Mouse (Mus musculus): ENCODE data around the gene Akap1. TPM values are rescaled to one million over a fixed set of nuclear protein-coding genes. Genes with fewer than 3 reads are reported as not detected.

The Akap1 gene
- polyA plus RNA-seq, 1 experiment from 2014 or later, result 19.1 TPM

GRCm38 (mm10) chr11:88849284-88849683, 15.1 kb downstream of the Akap1 start:
- no peak for DNase-seq (ENCODE audit: low spot score)
- H3K27ac ChIP-seq (replicated peaks), result peak overlapping the region; percentile 81
- H3K4me3 ChIP-seq, result no peak overlapping the region
- H3K9me3 ChIP-seq (replicated peaks), result no peaks in the 10 kb centered on the region
- no peaks in the 10 kb centered on the region for H3K27me3 ChIP-seq (ENCODE audit: low read depth, poor library complexity, severe bottlenecking)
- peaks cover 22% of the 10 kb centered on the region for H3K4me1 ChIP-seq
- H3K36me3 ChIP-seq, result peaks cover 17% of the 10 kb centered on the region
- 92% methylated on average over 8 of the region's 8 CpGs for WGBS

- H3K9me3 ChIP-seq (replicated peaks), result no peaks in the 10 kb centered on the region
- H3K36me3 ChIP-seq, result peaks cover 23% of the 10 kb centered on the region
- no peak overlapping the region for H3K4me3 ChIP-seq
- H3K4me1 ChIP-seq, result peaks cover 22% of the 10 kb centered on the region
- peak overlapping the region; percentile 81 for H3K27ac ChIP-seq (replicated peaks)
- H3K27me3 ChIP-seq (ENCODE audit: low read depth, poor library complexity, severe bottlenecking), result no peaks in the 10 kb centered on the region
- peak; percentile 85 for DNase-seq (ENCODE audit: low spot score)
- WGBS, result 26% methylated on average over 5 of the region's 5 CpGs
These were observed 15.8 kb downstream of the Akap1 start for GRCm38 (mm10) chr11:88848590-88848989.

GRCm38 (mm10) chr11:88847281-88848006, 16.9 kb downstream of the Akap1 start:
- Histone ChIP-seq H3K9me3 (replicated peaks) (no peaks in the 10 kb centered on the region), H3K4me3 (no peak overlapping the region), H3K27me3 (ENCODE audit: low read depth, poor library complexity, severe bottlenecking) (no peaks in the 10 kb centered on the region), H3K4me1 (peaks cover 22% of the 10 kb centered on the region), H3K36me3 (peaks cover 32% of the 10 kb centered on the region), H3K27ac (replicated peaks) (peak overlapping the region; percentile 81; the same call in 1 of the 2 replicates)
- WGBS, result 92% methylated on average over 8 of the region's 8 CpGs
- no peak for DNase-seq (ENCODE audit: low spot score)

DNA sequence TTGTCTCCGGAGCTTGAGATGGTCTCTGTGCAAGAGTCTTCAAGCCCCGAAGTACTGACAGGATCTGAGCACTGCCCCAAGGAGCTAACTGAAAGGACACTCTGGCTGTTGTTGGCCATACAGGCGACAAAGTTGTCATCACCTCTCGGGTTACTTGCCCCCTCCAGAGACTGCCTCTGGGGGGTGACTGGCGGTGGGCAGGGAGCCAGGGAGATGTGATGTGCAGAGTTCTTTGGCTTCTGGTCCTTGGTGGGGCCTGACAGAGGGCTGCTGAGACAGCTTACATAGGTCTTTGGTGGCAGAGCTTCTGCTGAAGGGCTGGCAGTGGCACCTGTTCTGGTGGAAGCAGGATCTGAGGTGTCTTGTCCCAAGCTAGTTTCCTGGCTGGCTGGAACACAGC, 20.0 kb downstream of the Akap1 start:
- WGBS, result 94% methylated on average over 5 of the region's 5 CpGs
- DNase-seq (ENCODE audit: low spot score), result no peak

DNA sequence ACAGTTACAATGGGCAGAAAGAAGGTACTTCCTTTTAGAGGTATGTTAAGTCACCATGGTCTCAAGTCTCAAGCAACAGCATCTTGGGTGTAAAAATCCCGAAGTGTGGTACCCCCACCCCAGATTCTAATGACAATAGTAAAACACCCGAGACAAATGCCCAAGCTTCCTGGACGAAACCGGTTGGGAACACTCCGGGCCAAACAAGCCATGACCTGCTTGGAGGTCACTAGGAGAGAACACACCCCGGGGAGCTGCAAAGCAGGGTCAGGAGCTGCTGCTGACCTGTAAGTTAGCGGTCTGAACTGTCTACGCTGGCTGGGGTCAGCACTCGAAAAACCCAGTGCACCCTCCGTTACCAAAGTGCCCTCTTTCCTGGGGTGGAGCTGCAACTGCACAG, 21.1 kb downstream of the Akap1 start:
- DNase-seq (ENCODE audit: low spot score), result no peak
- Histone ChIP-seq H3K4me3 (no peak overlapping the region), H3K36me3 (peaks cover 59% of the 10 kb centered on the region)

More for the DNA sequence above, 20.0 kb downstream of the Akap1 start:
- H3K36me3 ChIP-seq, result peaks cover 48% of the 10 kb centered on the region
- peaks cover 15% of the 10 kb centered on the region for H3K4me1 ChIP-seq
- no peak overlapping the region for H3K27ac ChIP-seq (replicated peaks)
- no peak overlapping the region for H3K4me3 ChIP-seq
- no peaks in the 10 kb centered on the region for H3K27me3 ChIP-seq (ENCODE audit: low read depth, poor library complexity, severe bottlenecking)
- H3K9me3 ChIP-seq (replicated peaks), result no peaks in the 10 kb centered on the region

GRCm38 (mm10) chr11:88842315-88842975, 21.9 kb downstream of the Akap1 start:
- 93% methylated on average over 13 of the region's 13 CpGs for WGBS
- H3K27me3 ChIP-seq (ENCODE audit: low read depth, poor library complexity, severe bottlenecking), result no peaks in the 10 kb centered on the region
- H3K9me3 ChIP-seq (replicated peaks), result no peaks in the 10 kb centered on the region
- H3K36me3 ChIP-seq, result peaks cover 67% of the 10 kb centered on the region
- H3K4me1 ChIP-seq, result no peaks in the 10 kb centered on the region
- H3K27ac ChIP-seq (replicated peaks), result no peak overlapping the region
- DNase-seq (ENCODE audit: low spot score), result no peak
- H3K4me3 ChIP-seq, result no peak overlapping the region

More for the DNA sequence above, 21.1 kb downstream of the Akap1 start:
- no peak overlapping the region for H3K27ac ChIP-seq (replicated peaks)
- H3K27me3 ChIP-seq (ENCODE audit: low read depth, poor library complexity, severe bottlenecking), result no peaks in the 10 kb centered on the region
- 88% methylated on average over 10 of the region's 10 CpGs for WGBS
- no peaks in the 10 kb centered on the region for H3K9me3 ChIP-seq (replicated peaks)
- H3K4me1 ChIP-seq, result peaks cover 5% of the 10 kb centered on the region

DNA sequence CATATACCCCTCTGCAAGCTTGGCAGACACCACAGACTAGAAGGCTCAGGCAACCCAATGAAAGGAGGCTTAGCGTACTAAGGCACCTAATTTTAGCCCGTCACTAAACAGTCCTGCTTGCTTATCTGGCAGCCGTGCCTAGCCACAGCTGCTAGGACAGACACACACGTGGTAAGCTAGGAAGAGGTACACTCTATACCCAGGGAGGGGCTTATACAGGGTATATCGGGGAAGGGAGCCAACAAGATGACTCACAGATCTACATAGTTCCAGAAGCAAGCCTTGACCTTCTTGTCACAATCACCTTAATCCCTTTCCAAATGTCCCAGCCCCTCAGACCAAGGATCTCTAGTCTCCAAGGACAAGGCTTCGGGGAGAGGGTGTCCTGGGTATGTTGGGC, 23.0 kb downstream of the Akap1 start:
- Histone ChIP-seq H3K4me1 (no peaks in the 10 kb centered on the region), H3K27me3 (ENCODE audit: low read depth, poor library complexity, severe bottlenecking) (no peaks in the 10 kb centered on the region), H3K9me3 (replicated peaks) (no peaks in the 10 kb centered on the region), H3K4me3 (no peak overlapping the region), H3K27ac (replicated peaks) (no peak overlapping the region), H3K36me3 (peaks cover 78% of the 10 kb centered on the region)
- WGBS, result 89% methylated on average over 6 of the region's 6 CpGs
- DNase-seq (ENCODE audit: low spot score), result no peak

DNA sequence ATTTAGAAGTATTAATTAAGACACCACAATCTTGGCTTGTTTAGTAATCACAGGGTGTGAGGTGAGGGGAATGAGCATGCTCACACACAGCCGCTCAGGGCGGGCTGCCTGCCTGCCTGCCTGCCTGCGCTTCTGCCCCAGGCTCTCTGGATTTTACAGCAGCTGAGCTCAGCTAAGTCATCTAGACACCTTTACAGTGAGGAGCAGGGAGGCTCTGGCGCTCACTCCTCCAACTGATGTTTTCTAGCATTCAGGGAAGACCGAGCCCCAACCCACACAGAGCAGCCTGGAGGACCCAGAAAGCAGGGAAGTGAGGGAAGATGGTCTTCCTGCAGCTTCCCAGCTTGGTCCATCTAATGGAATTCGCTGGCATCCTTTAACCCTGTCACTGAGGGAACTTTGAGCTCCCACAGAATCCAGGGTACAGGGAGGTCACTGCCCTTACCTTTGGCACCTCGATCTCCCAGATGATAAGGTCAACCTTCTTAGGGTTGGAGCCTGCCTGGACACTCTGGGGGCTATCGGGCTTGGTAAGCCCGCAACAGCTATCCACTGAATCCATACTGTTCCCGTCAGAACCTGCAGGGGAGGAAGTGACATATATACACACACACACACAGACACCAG, 23.5 kb downstream of the Akap1 start:
- Histone ChIP-seq H3K27ac (replicated peaks) (no peak overlapping the region), H3K36me3 (peaks cover 82% of the 10 kb centered on the region)
- 86% methylated on average over 10 of the region's 10 CpGs for WGBS

GRCm38 (mm10) chr11:88840292-88840691, 24.1 kb downstream of the Akap1 start:
- Histone ChIP-seq H3K4me1 (no peaks in the 10 kb centered on the region), H3K36me3 (peaks cover 79% of the 10 kb centered on the region), H3K27ac (replicated peaks) (no peak overlapping the region), H3K27me3 (ENCODE audit: low read depth, poor library complexity, severe bottlenecking) (no peaks in the 10 kb centered on the region), H3K4me3 (no peak overlapping the region), H3K9me3 (replicated peaks) (no peaks in the 10 kb centered on the region)
- DNase-seq (ENCODE audit: low spot score), result no peak
- 83% methylated on average over 8 of the region's 8 CpGs for WGBS

More for the DNA sequence above, 23.5 kb downstream of the Akap1 start:
- Histone ChIP-seq H3K4me1 (no peaks in the 10 kb centered on the region), H3K27me3 (ENCODE audit: low read depth, poor library complexity, severe bottlenecking) (no peaks in the 10 kb centered on the region), H3K9me3 (replicated peaks) (no peaks in the 10 kb centered on the region), H3K4me3 (no peak overlapping the region)
- DNase-seq (ENCODE audit: low spot score), result no peak

DNA sequence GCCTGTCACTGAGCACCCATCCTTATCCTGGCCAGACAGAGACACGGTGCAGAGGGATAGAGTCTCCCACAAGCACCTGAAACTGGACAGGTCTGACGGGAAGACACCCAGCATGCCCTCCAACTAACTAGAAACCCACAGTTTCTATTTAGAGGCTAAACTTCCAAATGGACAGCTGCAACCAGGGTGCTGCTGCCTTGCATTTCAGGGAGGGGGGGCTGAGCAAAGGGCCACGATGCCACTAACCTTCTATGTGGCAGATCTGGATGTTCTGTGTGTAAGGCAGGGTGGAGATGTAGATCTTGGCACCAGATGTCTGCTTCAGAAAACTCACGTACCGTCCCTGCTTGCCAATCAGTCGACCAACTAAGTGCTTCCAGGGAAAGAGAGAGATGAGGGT, 25.0 kb downstream of the Akap1 start:
- H3K9me3 ChIP-seq (replicated peaks), result no peaks in the 10 kb centered on the region
- H3K4me1 ChIP-seq, result no peaks in the 10 kb centered on the region
- no peak for DNase-seq (ENCODE audit: low spot score)
- H3K36me3 ChIP-seq, result peaks cover 79% of the 10 kb centered on the region
- no peak overlapping the region for H3K27ac ChIP-seq (replicated peaks)
- WGBS, result 95% methylated on average over 6 of the region's 6 CpGs
- H3K27me3 ChIP-seq (ENCODE audit: low read depth, poor library complexity, severe bottlenecking), result no peaks in the 10 kb centered on the region
- no peak overlapping the region for H3K4me3 ChIP-seq

DNA sequence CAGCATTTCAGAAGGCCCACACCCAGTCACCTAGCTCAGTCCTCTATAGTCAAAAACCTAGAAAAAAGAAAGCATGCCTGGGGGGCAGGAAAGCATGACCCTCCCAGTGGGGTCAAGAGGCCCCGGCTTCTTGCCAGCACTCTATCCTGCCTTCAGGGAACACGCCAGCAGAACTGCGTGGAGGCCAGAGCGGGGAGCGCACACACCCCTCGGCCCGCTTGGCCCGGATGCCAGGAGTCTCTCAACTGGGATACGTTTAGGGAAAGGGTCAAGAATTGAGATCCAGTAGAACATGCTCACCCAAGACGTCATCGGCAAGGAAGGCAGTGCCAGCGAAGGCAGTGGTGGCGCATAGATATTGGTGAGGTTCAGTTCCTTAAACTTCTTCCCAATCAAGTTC, 25.8 kb downstream of the Akap1 start:
- WGBS, result 96% methylated on average over 13 of the region's 13 CpGs
- no peak for DNase-seq (ENCODE audit: low spot score)
- H3K36me3 ChIP-seq, result peaks cover 79% of the 10 kb centered on the region
- no peaks in the 10 kb centered on the region for H3K27me3 ChIP-seq (ENCODE audit: low read depth, poor library complexity, severe bottlenecking)
- no peaks in the 10 kb centered on the region for H3K4me1 ChIP-seq
- no peak overlapping the region for H3K27ac ChIP-seq (replicated peaks)
- H3K4me3 ChIP-seq, result no peak overlapping the region
- H3K9me3 ChIP-seq (replicated peaks), result no peaks in the 10 kb centered on the region

- WGBS, result 93% methylated on average over 11 of the region's 11 CpGs
- Histone ChIP-seq H3K4me1 (no peaks in the 10 kb centered on the region), H3K4me3 (no peak overlapping the region), H3K36me3 (peaks cover 94% of the 10 kb centered on the region), H3K9me3 (replicated peaks) (no peaks in the 10 kb centered on the region), H3K27me3 (ENCODE audit: low read depth, poor library complexity, severe bottlenecking) (no peaks in the 10 kb centered on the region), H3K27ac (replicated peaks) (no peak overlapping the region)
- no peak for DNase-seq (ENCODE audit: low spot score)
These were observed 29.8 kb downstream of the Akap1 start for GRCm38 (mm10) chr11:88834606-88835005.

- H3K36me3 ChIP-seq, result peaks cover 92% of the 10 kb centered on the region
- no peaks in the 10 kb centered on the region for H3K27me3 ChIP-seq (ENCODE audit: low read depth, poor library complexity, severe bottlenecking)
- no peak overlapping the region for H3K4me3 ChIP-seq
- no peaks in the 10 kb centered on the region for H3K9me3 ChIP-seq (replicated peaks)
- 0 out of 2 replicates have a peak overlapping the region, but pooled peaks have one; percentile 39 for H3K27ac ChIP-seq (replicated peaks)
- WGBS, result 88% methylated on average over 14 of the region's 14 CpGs
- DNase-seq (ENCODE audit: low spot score), result no peak
- H3K4me1 ChIP-seq, result no peaks in the 10 kb centered on the region
These were observed 30.3 kb downstream of the Akap1 start for GRCm38 (mm10) chr11:88834134-88834533.
